Mouse (Mus musculus) heart, postnatal 25 days (tissue): Measurements from ENCODE around the gene Rps6kl1. TPM values are rescaled to one million over a fixed set of nuclear protein-coding genes. Genes with fewer than 3 reads are reported as not detected.

Experiments
- total RNA-seq, 2 experiments: library from RNA; stranded (reverse); gene quantifications; 2 replicates each; pipeline ENCODE4 v1.2.3; 2021

The Rps6kl1 gene
- total RNA-seq, 2 experiments from 2014 or later: 2.6 to 4.3 TPM

Other genes starting within 250 kb of the Rps6kl1 start
- 10 to 100 TPM; 28.4 to 34.6 TPM for gene Fcf1, start 180.4 kb downstream of the Rps6kl1 start, total RNA-seq
- 10 to 100 TPM; 37.2 to 38.5 TPM for gene Arel1, start 180.4 kb downstream of the Rps6kl1 start, total RNA-seq
- 10 to 100 TPM; 26.6 to 26.7 TPM for gene Ylpm1, start 154.9 kb downstream of the Rps6kl1 start, total RNA-seq
- 1 to 10 TPM; 1.5 to 1.8 TPM for gene Prox2, start 40.5 kb downstream of the Rps6kl1 start, total RNA-seq
- gene Dlst, start 40.4 kb downstream of the Rps6kl1 start, total RNA-seq: 100 to 1,000 TPM; 830 to 838 TPM
- 1 to 10 TPM; 3.3 to 4.4 TPM for gene Pgf, start 26.5 kb upstream of the Rps6kl1 start, total RNA-seq
- gene Eif2b2, start 68.2 kb upstream of the Rps6kl1 start, total RNA-seq: 10 to 100 TPM; 48.2 to 49.3 TPM
- gene Mlh3, start 119.3 kb upstream of the Rps6kl1 start, total RNA-seq: 1 to 10 TPM; 6.9 to 7.5 TPM
- 10 to 100 TPM; 14.5 to 19.5 TPM for gene Acyp1, start 137.2 kb upstream of the Rps6kl1 start, total RNA-seq
- 1 to 10 TPM; 1.9 to 2.0 TPM for gene Zc2hc1c, start 137.3 kb upstream of the Rps6kl1 start, total RNA-seq
- gene Nek9, start 188.1 kb upstream of the Rps6kl1 start, total RNA-seq: 10 to 100 TPM; 90.6 to 93.4 TPM
- 100 to 1,000 TPM; 155 to 163 TPM for gene Tmed10, start 223.6 kb upstream of the Rps6kl1 start, total RNA-seq